Mouse (Mus musculus) heart, embryonic 11.5 days (tissue): ENCODE results near the gene Vapb. TPM values are rescaled to one million over a fixed set of nuclear protein-coding genes. Genes with fewer than 3 reads are reported as not detected.

Source experiments
- ATAC-seq: fragments of 200-750 bp; cut with Nextera tagmentation; replicated peaks from 2 replicates; pipeline ENCODE4 v1.8.0; 2017; ENCODE audit warnings: moderate library complexity; ENCODE audit not compliant: insufficient number of reproducible peaks, low FRiP score, low TSS enrichment
- H3K27ac ChIP-seq: fragments of 300-500 bp; sonication (generic); 2 replicates; pipeline ENCODE4 v1.5.1; 2014; ENCODE audit warnings: mild to moderate bottlenecking, low read depth, low read length
- H3K27me3 ChIP-seq: fragments of 300-500 bp; sonication (generic); 2 replicates; pipeline ENCODE4 v1.6.1; 2014; ENCODE audit warnings: mild to moderate bottlenecking, low read length, mixed read lengths; ENCODE audit not compliant: control insufficient read depth, insufficient read depth
- H3K36me3 ChIP-seq: fragments of 300-500 bp; sonication (generic); 2 replicates; pipeline ENCODE4 v1.6.1; 2014; ENCODE audit warnings: mild to moderate bottlenecking, low read length, moderate library complexity, mixed read lengths; ENCODE audit not compliant: control insufficient read depth, insufficient read depth
- H3K4me1 ChIP-seq: fragments of 300-500 bp; sonication (generic); 2 replicates; pipeline ENCODE4 v1.6.1; 2014; ENCODE audit warnings: low read length; ENCODE audit not compliant: control insufficient read depth, insufficient read depth
- H3K4me2 ChIP-seq: fragments of 300-500 bp; sonication (generic); 2 replicates; pipeline ENCODE4 v1.6.1; 2014; ENCODE audit warnings: mild to moderate bottlenecking, moderate library complexity
- H3K4me3 ChIP-seq: fragments of 300-500 bp; sonication (generic); 2 replicates; pipeline ENCODE4 v1.5.1; 2014; ENCODE audit warnings: low read depth, low read length
- H3K9ac ChIP-seq: fragments of 300-500 bp; sonication (generic); 2 replicates; pipeline ENCODE4 v1.6.1; 2014; ENCODE audit warnings: mild to moderate bottlenecking, low read depth, low read length, moderate library complexity
- H3K9me3 ChIP-seq: fragments of 300-500 bp; sonication (generic); replicated peaks from 2 replicates; pipeline ENCODE4 v1.6.1; 2016; ENCODE audit warnings: low read length; ENCODE audit not compliant: control insufficient read depth
- WGBS: fragments of 180-500 bp; shearing (Covaris S2); extraction: QIAGEN DNeasy Blood & Tissue Kit; methylation state at CpG from one replicate; pipeline ENCODE4 v1.1.7; 2014; ENCODE audit not compliant: insufficient replicate concordance; 5-methylcytosine and 5-hydroxymethylcytosine counted together
- polyA plus RNA-seq: library from polyadenylated mRNA; unstranded; fragments of >200 nt; fragmentation: Nextera tagmentation; extraction: Ambion mirVana; gene quantifications from 2 replicates; pipeline ENCODE4 v1.2.1, GENCODE M21; 2014

Gene Vapb
- polyA plus RNA-seq, 1 experiment from 2014 or later: 11.1 TPM

DNA sequence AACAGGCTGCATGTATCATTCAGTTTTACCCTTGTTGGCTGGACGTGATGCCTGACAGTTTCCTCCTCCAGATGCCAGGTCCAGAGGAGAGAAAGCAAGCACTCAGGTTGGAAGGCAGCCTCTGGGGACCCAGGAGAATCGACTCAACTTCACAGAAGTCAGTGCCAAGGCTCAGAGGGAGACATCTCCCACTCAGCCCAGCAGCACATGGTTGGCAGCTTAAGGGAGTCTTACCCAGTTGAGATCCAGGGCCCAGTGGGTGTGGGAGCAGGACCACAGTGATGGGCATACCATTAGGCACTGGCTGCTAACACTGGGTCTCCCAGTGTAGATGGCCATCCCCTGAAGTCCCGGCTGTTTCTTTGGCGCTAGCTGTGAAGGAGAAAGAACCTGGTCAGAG, 64.9 kb downstream of the Vapb start:
- H3K27ac ChIP-seq: no peak overlapping the region

DNA sequence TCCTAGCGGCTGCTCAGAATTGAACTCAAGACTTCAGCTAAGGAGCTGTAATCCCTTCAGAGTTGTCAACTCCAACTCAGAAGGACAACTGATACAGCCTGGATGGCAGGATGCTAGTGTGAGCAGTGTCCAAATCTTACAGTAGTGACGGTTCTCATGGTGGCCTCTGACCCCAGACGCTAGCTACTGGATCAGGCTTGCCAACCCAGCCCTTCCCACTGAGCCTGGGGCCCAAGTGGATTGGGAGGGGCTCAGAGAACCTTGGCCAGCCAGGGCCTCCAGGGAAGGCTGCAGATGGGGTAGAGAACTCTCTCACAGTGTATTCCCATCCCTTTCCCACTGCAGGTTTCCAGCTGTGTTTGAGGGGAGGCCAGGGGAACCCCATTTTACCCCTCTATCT, 65.6 kb downstream of the Vapb start:
- H3K4me2 ChIP-seq: no peak overlapping the region
- no peaks in the 10 kb centered on the region for H3K9me3 ChIP-seq
- H3K27ac ChIP-seq: no peak overlapping the region
- H3K4me1 ChIP-seq: peaks cover 8% of the 10 kb centered on the region
- no peak for ATAC-seq
- no peak overlapping the region for H3K4me3 ChIP-seq
- H3K27me3 ChIP-seq: no peaks in the 10 kb centered on the region
- no peaks in the 10 kb centered on the region for H3K36me3 ChIP-seq
- H3K9ac ChIP-seq: no peak overlapping the region
- WGBS: 74% methylated on average over 3 of the region's 3 CpGs

More for the DNA sequence above, 64.9 kb downstream of the Vapb start:
- Histone ChIP-seq H3K9me3 (no peaks in the 10 kb centered on the region), H3K9ac (no peak overlapping the region), H3K36me3 (no peaks in the 10 kb centered on the region), H3K4me2 (no peak overlapping the region), H3K27me3 (no peaks in the 10 kb centered on the region), H3K4me3 (no peak overlapping the region), H3K4me1 (peaks cover 8% of the 10 kb centered on the region)
- ATAC-seq: no peak
- WGBS: 77% methylated on average over 4 of the region's 4 CpGs

DNA sequence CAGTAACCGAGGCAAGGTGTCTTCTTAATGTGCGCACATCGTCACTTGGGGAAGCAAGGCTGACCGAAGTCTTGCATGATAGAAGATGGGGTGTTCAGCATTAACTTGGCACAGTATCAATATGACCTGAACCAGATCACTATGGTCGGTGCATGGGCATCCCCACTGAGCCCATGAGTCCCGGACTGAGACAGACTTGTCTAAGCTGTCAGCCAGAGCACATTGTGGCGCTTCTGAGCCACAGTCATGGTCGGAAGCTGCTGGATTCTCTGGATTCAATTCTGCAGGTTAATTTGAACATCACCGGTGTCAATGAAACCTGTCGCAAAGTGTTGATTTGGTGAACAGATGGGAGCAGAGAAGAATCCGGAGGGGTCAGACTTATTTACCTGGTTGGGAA, 66.5 kb downstream of the Vapb start:
- Histone ChIP-seq H3K4me3 (no peak overlapping the region), H3K4me1 (peaks cover 8% of the 10 kb centered on the region), H3K36me3 (no peaks in the 10 kb centered on the region), H3K27me3 (no peaks in the 10 kb centered on the region), H3K4me2 (no peak overlapping the region), H3K27ac (no peak overlapping the region), H3K9me3 (no peaks in the 10 kb centered on the region), H3K9ac (no peak overlapping the region)
- no peak for ATAC-seq
- WGBS: 89% methylated on average over 11 of the region's 11 CpGs

DNA sequence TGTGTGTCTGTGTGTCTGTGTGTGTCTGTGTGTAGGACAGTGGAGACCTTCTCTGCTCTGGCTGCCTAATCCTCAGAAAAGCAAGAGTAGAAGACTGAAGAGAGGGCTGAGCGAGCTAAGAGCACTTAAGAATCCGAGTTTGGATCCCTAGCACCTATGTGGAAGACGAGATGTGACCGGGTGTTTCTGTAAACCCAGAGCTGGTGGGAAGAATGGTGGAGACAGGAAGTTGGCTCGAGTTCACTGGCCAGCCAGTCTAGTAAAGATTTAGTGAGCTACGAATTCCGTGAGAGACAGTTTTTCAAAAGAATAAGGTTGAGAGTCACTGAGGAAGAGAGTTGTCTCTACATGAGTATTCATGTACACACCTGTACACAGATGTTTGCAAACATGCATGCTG, 69.3 kb downstream of the Vapb start:
- no peak overlapping the region for H3K4me2 ChIP-seq
- H3K27ac ChIP-seq: no peak overlapping the region
- peaks cover 7% of the 10 kb centered on the region for H3K4me1 ChIP-seq
- H3K9me3 ChIP-seq: no peaks in the 10 kb centered on the region
- no peak overlapping the region for H3K4me3 ChIP-seq
- no peaks in the 10 kb centered on the region for H3K36me3 ChIP-seq
- no peak overlapping the region for H3K9ac ChIP-seq
- ATAC-seq: no peak
- 71% methylated on average over 7 of the region's 7 CpGs for WGBS
- no peaks in the 10 kb centered on the region for H3K27me3 ChIP-seq

DNA sequence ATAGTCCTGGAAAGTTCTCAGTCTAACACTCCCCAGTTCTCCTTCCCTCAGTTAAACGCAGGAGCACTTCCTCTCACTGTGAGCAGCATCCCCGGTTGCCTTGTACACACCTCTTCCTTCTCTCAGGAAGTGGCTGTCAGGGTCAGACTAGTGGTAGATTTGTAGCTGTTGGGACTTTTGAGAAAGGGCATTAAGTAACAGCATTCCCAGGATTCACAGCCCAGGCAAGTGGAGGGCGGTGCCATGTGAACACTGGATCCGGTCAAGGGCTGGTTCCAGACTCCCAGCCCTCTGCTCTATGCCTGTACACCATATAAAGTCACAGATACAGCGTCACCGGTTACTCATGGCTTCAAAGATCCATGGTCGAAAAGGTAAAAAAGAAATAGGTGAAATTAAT, 71.6 kb downstream of the Vapb start:
- ATAC-seq: no peak
- H3K9ac ChIP-seq: no peak overlapping the region
- H3K9me3 ChIP-seq: no peaks in the 10 kb centered on the region
- H3K27ac ChIP-seq: no peak overlapping the region
- WGBS: 69% methylated on average over 7 of the region's 7 CpGs
- no peaks in the 10 kb centered on the region for H3K27me3 ChIP-seq
- H3K4me2 ChIP-seq: no peak overlapping the region
- peaks cover 4% of the 10 kb centered on the region; the same call in 1 of the 2 replicates for H3K4me1 ChIP-seq
- H3K4me3 ChIP-seq: no peak overlapping the region
- H3K36me3 ChIP-seq: no peaks in the 10 kb centered on the region

DNA sequence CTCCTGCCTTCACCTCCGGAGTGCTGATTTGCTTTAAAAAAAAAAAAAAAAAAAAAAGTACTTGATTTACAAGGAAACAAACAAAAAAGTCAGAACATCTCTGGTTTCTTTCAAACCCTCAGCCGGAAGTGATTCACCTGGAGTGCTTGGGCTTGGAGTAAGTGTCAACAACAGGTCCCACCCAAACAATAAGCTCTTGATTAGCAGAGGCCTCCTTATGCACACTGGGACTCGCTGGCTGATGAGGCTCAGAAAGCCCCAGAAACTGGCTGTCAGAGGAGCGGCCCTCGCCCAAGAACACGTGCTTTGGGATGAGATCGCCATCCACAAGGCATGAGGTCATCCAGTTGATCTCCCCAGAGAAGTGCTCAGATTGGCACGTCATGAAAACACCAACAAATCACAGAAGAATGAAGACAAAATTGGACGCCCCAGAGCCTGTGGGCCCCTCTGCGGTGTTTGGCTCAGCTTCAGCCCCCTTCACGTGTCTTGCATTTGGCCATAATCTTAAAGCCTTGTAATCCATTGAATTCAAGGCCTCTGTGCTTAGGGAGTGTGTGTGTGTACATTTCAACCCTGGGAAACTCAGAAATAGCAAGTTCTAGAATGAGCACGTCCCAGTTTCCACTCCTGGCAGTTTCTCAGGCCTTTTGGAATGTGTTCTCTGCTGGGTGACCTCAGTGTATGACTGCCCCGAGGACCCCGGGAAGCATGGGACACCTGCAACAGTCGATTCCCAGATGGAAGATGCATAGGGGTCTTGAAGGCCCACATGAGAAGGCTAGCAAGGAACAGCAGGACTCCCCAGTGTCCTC, 72.9 kb downstream of the Vapb start:
- H3K4me2 ChIP-seq: no peak overlapping the region
- no peaks in the 10 kb centered on the region for H3K9me3 ChIP-seq
- H3K9ac ChIP-seq: no peak overlapping the region
- ATAC-seq: no peak
- H3K27ac ChIP-seq: no peak overlapping the region
- no peaks in the 10 kb centered on the region for H3K27me3 ChIP-seq
- H3K4me1 ChIP-seq: peaks cover 4% of the 10 kb centered on the region; the same call in 1 of the 2 replicates
- no peaks in the 10 kb centered on the region for H3K36me3 ChIP-seq
- 73% methylated on average over 15 of the region's 15 CpGs for WGBS
- no peak overlapping the region for H3K4me3 ChIP-seq

DNA sequence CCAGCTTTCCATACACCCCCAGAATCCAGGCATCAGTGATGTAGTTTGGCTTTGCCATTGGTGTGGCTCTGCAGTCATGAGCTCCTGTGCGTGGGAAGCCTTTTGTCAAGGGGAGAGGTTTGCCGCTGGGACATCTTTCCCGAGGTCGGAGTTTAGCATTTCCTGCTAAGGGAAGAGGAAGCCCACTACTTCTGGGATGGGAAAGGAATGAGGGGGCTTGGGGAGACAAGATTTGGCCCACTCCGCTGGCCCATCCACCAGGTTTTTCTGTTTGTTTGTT, 73.5 kb downstream of the Vapb start:
- no peak for ATAC-seq
- Histone ChIP-seq H3K9ac (no peak overlapping the region), H3K27me3 (no peaks in the 10 kb centered on the region), H3K36me3 (no peaks in the 10 kb centered on the region), H3K4me3 (no peak overlapping the region), H3K9me3 (no peaks in the 10 kb centered on the region), H3K27ac (no peak overlapping the region), H3K4me1 (peaks cover 4% of the 10 kb centered on the region; the same call in 1 of the 2 replicates), H3K4me2 (no peak overlapping the region)
- WGBS: 73% methylated on average over 5 of the region's 5 CpGs

DNA sequence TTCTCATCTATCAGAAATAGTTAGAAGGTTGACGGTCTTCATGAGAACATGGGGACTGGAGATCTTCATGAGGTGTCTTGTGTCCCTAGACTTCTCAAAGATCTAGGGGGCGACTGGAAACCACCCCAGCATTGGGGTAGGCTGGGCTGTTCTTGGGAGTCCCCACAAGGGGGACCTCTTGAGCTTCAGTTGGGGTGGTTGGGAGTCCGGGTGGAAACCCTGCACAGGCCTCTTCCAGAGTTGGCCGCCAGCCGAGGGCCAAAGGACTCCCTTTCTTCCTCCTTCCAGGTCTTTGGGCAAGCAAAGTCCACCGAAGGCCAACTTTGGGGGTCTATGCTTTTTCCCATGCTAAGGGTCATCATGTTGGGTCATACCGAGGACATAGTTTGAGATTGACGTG, 74.5 kb downstream of the Vapb start:
- WGBS: 68% methylated on average over 8 of the region's 8 CpGs

DNA sequence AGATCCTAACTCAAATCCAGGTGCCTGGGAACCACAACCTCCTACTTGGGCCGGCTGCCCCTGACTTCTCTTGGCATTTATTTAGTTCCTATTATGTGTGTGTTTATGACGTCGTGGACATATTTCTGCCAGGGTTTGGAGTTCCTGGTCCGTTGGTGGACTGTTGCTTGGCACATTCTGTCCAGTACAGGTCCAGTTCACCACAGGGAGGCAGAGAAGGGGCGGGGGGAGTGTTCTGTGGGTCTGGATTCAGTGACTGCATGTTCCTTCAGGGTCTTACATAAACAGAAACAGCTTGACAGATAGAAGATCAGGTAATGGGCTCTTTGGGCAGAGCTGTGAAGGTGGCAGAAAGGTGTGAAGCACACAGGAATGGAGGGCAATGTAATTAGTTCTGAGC, 75.8 kb downstream of the Vapb start:
- H3K27me3 ChIP-seq: no peaks in the 10 kb centered on the region
- no peaks in the 10 kb centered on the region for H3K36me3 ChIP-seq
- no peak overlapping the region for H3K9ac ChIP-seq
- H3K4me2 ChIP-seq: no peak overlapping the region
- no peak overlapping the region for H3K27ac ChIP-seq
- ATAC-seq: no peak
- H3K4me3 ChIP-seq: no peak overlapping the region
- H3K9me3 ChIP-seq: peaks cover 2% of the 10 kb centered on the region; the same call in 1 of the 2 replicates
- H3K4me1 ChIP-seq: no peaks in the 10 kb centered on the region
- 79% methylated on average over 5 of the region's 5 CpGs for WGBS

More for the DNA sequence above, 74.5 kb downstream of the Vapb start:
- Histone ChIP-seq H3K9ac (no peak overlapping the region), H3K36me3 (no peaks in the 10 kb centered on the region), H3K4me3 (no peak overlapping the region), H3K27ac (no peak overlapping the region), H3K4me2 (no peak overlapping the region), H3K9me3 (peaks cover under 1% of the 10 kb centered on the region; the same call in 1 of the 2 replicates), H3K4me1 (no peaks in the 10 kb centered on the region), H3K27me3 (no peaks in the 10 kb centered on the region)
- ATAC-seq: no peak
